Mouse (Mus musculus): Measurements from ENCODE around the gene Phb2.

DNA sequence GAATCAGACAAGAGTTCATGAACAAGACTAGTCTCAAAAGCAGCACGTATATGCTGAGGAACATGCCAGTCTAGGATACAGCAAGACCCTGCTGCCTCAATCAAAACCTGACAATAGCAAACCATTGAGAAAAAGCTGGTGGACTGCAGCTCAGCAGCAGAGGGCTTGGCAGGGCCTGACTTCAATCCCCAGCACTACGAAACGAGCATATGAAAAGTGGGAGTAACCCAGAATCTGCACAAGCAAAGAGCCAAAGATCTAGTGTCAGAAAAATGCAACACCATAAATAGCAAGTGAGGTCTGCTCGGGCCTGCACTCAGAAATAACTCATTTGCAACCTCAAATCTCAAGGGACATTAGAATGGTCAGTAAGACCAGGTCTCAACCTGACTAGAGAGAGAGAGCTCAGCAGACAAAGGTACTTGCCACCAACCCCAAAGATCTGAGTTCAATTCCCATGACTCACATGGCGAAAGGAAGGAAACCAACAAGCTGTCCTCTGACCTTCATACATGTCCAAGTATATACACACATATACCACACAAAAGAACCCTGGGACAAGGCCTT lies 6.0 kb upstream of the Phb2 start:
- TF ChIP-seq CTCF (IDR thresholded peaks at IDR 0.05; ENCODE audit: low read depth, low read length) (no peak), POLR2A (IDR thresholded peaks at IDR 0.05; ENCODE audit: insufficient read depth, low read length) (no peak)
